ENCODE assay signal across 13 mouse cellular contexts in genomic region chr4:32571441-32571840, GRCm38 (mm10). TPM values are rescaled to one million over a fixed set of nuclear protein-coding genes. Genes with fewer than 3 reads are reported as not detected.
DNase-seq lines count a peak whose midpoint lies in the region; ATAC-seq and TF ChIP-seq lines count a peak whose summit lies in the region.
"Had no signal": no experiment of that assay in that cellular context is flagged by ENCODE, and none has a peak within 500 bp of the region (broad histone marks: within the 10 kb centered on the region; RNA-seq: fewer than 3 reads in every experiment).

No protein-coding gene starts in this region.

- TF ChIP-seq CTCF in intestine, postnatal 0 days (IDR thresholded peaks at IDR 0.05; ENCODE audit: low read depth), result no peak
- no peak for TF ChIP-seq CTCF in midbrain, postnatal 0 days (IDR thresholded peaks at IDR 0.05)

- no peaks in the 10 kb centered on the region for H3K27me3 ChIP-seq in hindbrain, embryonic 14.5 days (ENCODE audit: control insufficient read depth, insufficient read depth, low read length)
- H3K27me3 ChIP-seq in hindbrain, embryonic 11.5 days (ENCODE audit: control insufficient read depth, insufficient read depth, low read length), result no peaks in the 10 kb centered on the region
- no peaks in the 10 kb centered on the region for H3K27me3 ChIP-seq in intestine, postnatal 0 days (replicated peaks; ENCODE audit: control insufficient read depth, insufficient read depth, low read length)
- no peaks in the 10 kb centered on the region for H3K27me3 ChIP-seq in midbrain, postnatal 0 days (ENCODE audit: insufficient read depth, low read length)

- no peaks in the 10 kb centered on the region for H3K9me3 ChIP-seq in hindbrain, embryonic 14.5 days (ENCODE audit: control insufficient read depth, low read length)
- no peaks in the 10 kb centered on the region for H3K9me3 ChIP-seq in hindbrain, embryonic 11.5 days (ENCODE audit: control insufficient read depth, low read length)
- no peaks in the 10 kb centered on the region for H3K9me3 ChIP-seq in intestine, postnatal 0 days (ENCODE audit: control insufficient read depth)
- no peaks in the 10 kb centered on the region for H3K9me3 ChIP-seq in midbrain, postnatal 0 days (ENCODE audit: low read length)
- H3K9me3 ChIP-seq: heart, embryonic 10.5 days had no signal

- peaks cover 33% of the 10 kb centered on the region for H3K4me1 ChIP-seq in hindbrain, embryonic 14.5 days (replicated peaks; ENCODE audit: control insufficient read depth, insufficient read depth, low read length)
- peaks cover 5% of the 10 kb centered on the region for H3K4me1 ChIP-seq in hindbrain, embryonic 11.5 days (replicated peaks; ENCODE audit: control insufficient read depth, insufficient read depth, low read length)
- H3K4me1 ChIP-seq in intestine, postnatal 0 days (replicated peaks; ENCODE audit: control insufficient read depth, insufficient read depth, low read length), result no peaks in the 10 kb centered on the region
- H3K4me1 ChIP-seq in midbrain, postnatal 0 days (ENCODE audit: insufficient read depth, low read length), result peaks cover 12% of the 10 kb centered on the region

- H3K36me3 ChIP-seq in hindbrain, embryonic 14.5 days (replicated peaks; ENCODE audit: control insufficient read depth, insufficient read depth), result peaks cover 13% of the 10 kb centered on the region
- H3K36me3 ChIP-seq in hindbrain, embryonic 11.5 days (ENCODE audit: control insufficient read depth, insufficient read depth, low read length), result no peaks in the 10 kb centered on the region
- H3K36me3 ChIP-seq in intestine, postnatal 0 days (ENCODE audit: control insufficient read depth, insufficient read depth), result no peaks in the 10 kb centered on the region
- 0 out of 2 replicates have a peak, but pooled peaks cover 3% of the 10 kb centered on the region for H3K36me3 ChIP-seq in midbrain, postnatal 0 days (ENCODE audit: insufficient read depth, low read length)

- H3K27ac ChIP-seq in hindbrain, embryonic 14.5 days, result peak overlapping the region; percentile 68; the same call in 1 of the 2 replicates
- H3K27ac ChIP-seq in hindbrain, embryonic 11.5 days (ENCODE audit: low read depth, low read length), result no peak overlapping the region
- no peak overlapping the region for H3K27ac ChIP-seq in intestine, postnatal 0 days (ENCODE audit: low read depth, low read length)
- H3K27ac ChIP-seq in midbrain, postnatal 0 days (ENCODE audit: low read depth, low read length), result 0 out of 2 replicates have a peak overlapping the region, but pooled peaks have one; percentile 58
- H3K27ac ChIP-seq: heart, embryonic 10.5 days had no signal

- DNase-seq in hindbrain, embryonic 14.5 days (ENCODE audit: low spot score), result no peak
- DNase-seq in hindbrain, embryonic 11.5 days (ENCODE audit: low spot score), result no peak
- peak; percentile 54 for DNase-seq in adipocyte (ENCODE audit: low spot score)
- DNase-seq in midbrain, postnatal 0 days (ENCODE audit: low spot score), result no peak
- no peak for DNase-seq in B cell, adult 2 months
- no peak for DNase-seq in right cerebral cortex, postnatal 4 days
- DNase-seq in thymus, postnatal 36 days, result no peak

- H3K4me2 ChIP-seq in hindbrain, embryonic 14.5 days (replicated peaks), result no peak overlapping the region
- no peak overlapping the region for H3K4me2 ChIP-seq in hindbrain, embryonic 11.5 days (replicated peaks; ENCODE audit: low read depth, low read length)
- no peak overlapping the region; the same call in 1 of the 2 replicates for H3K4me2 ChIP-seq in intestine, postnatal 0 days (replicated peaks; ENCODE audit: low read depth)
- no peak overlapping the region for H3K4me2 ChIP-seq in midbrain, postnatal 0 days (ENCODE audit: low read depth, low read length, poor library complexity, severe bottlenecking)

- H3K4me3 ChIP-seq in hindbrain, embryonic 14.5 days (replicated peaks; ENCODE audit: low read length), result no peak overlapping the region
- H3K4me3 ChIP-seq in hindbrain, embryonic 11.5 days (ENCODE audit: low read depth, low read length), result no peak overlapping the region
- no peak overlapping the region for H3K4me3 ChIP-seq in intestine, postnatal 0 days (ENCODE audit: low read depth, low read length)
- no peak overlapping the region for H3K4me3 ChIP-seq in midbrain, postnatal 0 days (ENCODE audit: low read depth, low read length)
- H3K4me3 ChIP-seq: heart, embryonic 10.5 days had no signal

- 62% methylated on average over 3 of the region's 3 CpGs for WGBS in hindbrain, embryonic 14.5 days
- WGBS in hindbrain, embryonic 11.5 days, result 68% methylated on average over 3 of the region's 3 CpGs
- 58% methylated on average over 3 of the region's 3 CpGs for WGBS in intestine, postnatal 0 days
- WGBS in midbrain, postnatal 0 days, result 86% methylated on average over 3 of the region's 3 CpGs

- no peak for ATAC-seq in hindbrain, embryonic 14.5 days (ENCODE audit: low FRiP score)
- ATAC-seq in hindbrain, embryonic 11.5 days (ENCODE audit: low FRiP score), result no peak
- peak; percentile 46 for ATAC-seq in intestine, postnatal 0 days
- ATAC-seq in midbrain, postnatal 0 days (ENCODE audit: low FRiP score), result no peak

- no peak overlapping the region for H3K9ac ChIP-seq in hindbrain, embryonic 14.5 days
- H3K9ac ChIP-seq in hindbrain, embryonic 11.5 days (ENCODE audit: low read depth, low read length), result no peak overlapping the region
- H3K9ac ChIP-seq in intestine, postnatal 0 days (ENCODE audit: low read depth, low read length), result no peak overlapping the region
- H3K9ac ChIP-seq in midbrain, postnatal 0 days (replicated peaks; ENCODE audit: low read length, poor library complexity, severe bottlenecking), result no peak overlapping the region

RNA-seq across cellular contexts. Expression of gene Gja10, which starts 31.1 kb away (rescaled TPM):
- 0.22 TPM in 1 of 2 replicates, not detected in the other for polyA plus RNA-seq in hindbrain, embryonic 14.5 days (2014; fragmentation: Nextera tagmentation; extraction: Ambion mirVana)
- not detected in 2 replicates for polyA plus RNA-seq in hindbrain, embryonic 11.5 days (2014; fragmentation: Nextera tagmentation; extraction: Ambion mirVana)
- not detected in 2 replicates for polyA plus RNA-seq in intestine, postnatal 0 days (2015; fragmentation: Nextera tagmentation; extraction: Ambion mirVana)
- total RNA-seq in midbrain, postnatal 0 days (2014; rRNA removed), result not detected in 2 replicates
- polyA plus RNA-seq in midbrain, postnatal 0 days (2015; fragmentation: Nextera tagmentation; extraction: Ambion mirVana), result not detected in 2 replicates
- total RNA-seq: layer of hippocampus, adult 8-10 months had no signal
- polyA plus RNA-seq: frontal cortex, adult 2 months; inflammation-experienced regulatory T-cells, adult 6 months; limb, embryonic 11.5 days had no signal

RNA-seq across cellular contexts. Expression of gene Casp8ap2, which starts 43.8 kb away (rescaled TPM):
- polyA plus RNA-seq in hindbrain, embryonic 14.5 days (2014; fragmentation: Nextera tagmentation; extraction: Ambion mirVana), result 33.9 and 34.6 TPM in 2 replicates
- polyA plus RNA-seq in hindbrain, embryonic 11.5 days (2014; fragmentation: Nextera tagmentation; extraction: Ambion mirVana), result 62.0 and 69.1 TPM in 2 replicates
- 18.4 and 19.2 TPM in 2 replicates for polyA plus RNA-seq in intestine, postnatal 0 days (2015; fragmentation: Nextera tagmentation; extraction: Ambion mirVana)
- total RNA-seq in midbrain, postnatal 0 days (2014; rRNA removed), result 36.1 and 50.9 TPM in 2 replicates
- polyA plus RNA-seq in midbrain, postnatal 0 days (2015; fragmentation: Nextera tagmentation; extraction: Ambion mirVana), result 31.7 and 35.6 TPM in 2 replicates

Comparison
In these comparisons a context has a peak if more than half of its experiments do, and no peak if none do; other contexts are left out.
1. H3K27ac ChIP-seq: peak in hindbrain, embryonic 14.5 days (single experiment) and midbrain, postnatal 0 days (single experiment); none in hindbrain, embryonic 11.5 days (single experiment) and intestine, postnatal 0 days (single experiment).